Mouse (Mus musculus) kidney, adult 2 months (tissue): ENCODE results near the gene Nceh1. TPM values are rescaled to one million over a fixed set of nuclear protein-coding genes. Genes with fewer than 3 reads are reported as not detected.

Source experiments
- DNase-seq: peaks from one replicate; pipeline ENCODE4 v3.0.0; 2021
- H3K27ac ChIP-seq: fragments of 200-500 bp; 2 replicates; pipeline ENCODE4 v1.5.1; 2012; ENCODE audit warnings: low read depth, low read length, control low read depth, inconsistent platforms; ENCODE audit not compliant: insufficient read depth
- H3K27me3 ChIP-seq: fragments of 200-500 bp; replicated peaks from 2 replicates; pipeline ENCODE4 v1.6.1; 2012; ENCODE audit warnings: mild to moderate bottlenecking, moderate library complexity, low read length, inconsistent platforms; ENCODE audit not compliant: control insufficient read depth, insufficient read depth
- H3K36me3 ChIP-seq: fragments of 200-500 bp; 2 replicates; pipeline ENCODE4 v1.6.1; 2012; ENCODE audit warnings: mild to moderate bottlenecking, moderate library complexity, low read length, inconsistent platforms; ENCODE audit not compliant: control insufficient read depth, insufficient read depth
- H3K4me1 ChIP-seq: fragments of 200-500 bp; 2 replicates; pipeline ENCODE4 v1.6.1; 2011; ENCODE audit warnings: low read length; ENCODE audit not compliant: control insufficient read depth, insufficient read depth
- H3K4me3 ChIP-seq: fragments of 200-500 bp; 2 replicates; pipeline ENCODE4 v1.5.1; 2011; ENCODE audit warnings: mild to moderate bottlenecking, low read depth, low read length, control low read depth; ENCODE audit not compliant: insufficient read depth
- CTCF ChIP-seq: fragments of 200-500 bp; conservative IDR thresholded peaks from 2 replicates; pipeline ENCODE4 v1.5.1; 2011; ENCODE audit warnings: low read depth, mild to moderate bottlenecking, control low read depth, low read length, moderate library complexity, mixed read lengths; ENCODE audit not compliant: insufficient read depth, insufficient read length
- POLR2A ChIP-seq: fragments of 200-500 bp; IDR thresholded peaks from one replicate; pipeline ENCODE4 v1.6.1; 2011; ENCODE audit warnings: low read depth, low read length, control low read depth
- WGBS: fragments of 180-500 bp; shearing (Covaris S2); methylation state at CpG from one replicate; pipeline ENCODE4 v1.1.7; 2018; 5-methylcytosine and 5-hydroxymethylcytosine counted together
- polyA plus RNA-seq: library from polyadenylated mRNA; depleted of rRNA; stranded (reverse); fragments of >200 nt; gene quantifications from 2 replicates; pipeline ENCODE4 v1.2.3, GENCODE M21; 2012

Nceh1 gene
- polyA plus RNA-seq, 1 experiment, result 141 TPM

DNA sequence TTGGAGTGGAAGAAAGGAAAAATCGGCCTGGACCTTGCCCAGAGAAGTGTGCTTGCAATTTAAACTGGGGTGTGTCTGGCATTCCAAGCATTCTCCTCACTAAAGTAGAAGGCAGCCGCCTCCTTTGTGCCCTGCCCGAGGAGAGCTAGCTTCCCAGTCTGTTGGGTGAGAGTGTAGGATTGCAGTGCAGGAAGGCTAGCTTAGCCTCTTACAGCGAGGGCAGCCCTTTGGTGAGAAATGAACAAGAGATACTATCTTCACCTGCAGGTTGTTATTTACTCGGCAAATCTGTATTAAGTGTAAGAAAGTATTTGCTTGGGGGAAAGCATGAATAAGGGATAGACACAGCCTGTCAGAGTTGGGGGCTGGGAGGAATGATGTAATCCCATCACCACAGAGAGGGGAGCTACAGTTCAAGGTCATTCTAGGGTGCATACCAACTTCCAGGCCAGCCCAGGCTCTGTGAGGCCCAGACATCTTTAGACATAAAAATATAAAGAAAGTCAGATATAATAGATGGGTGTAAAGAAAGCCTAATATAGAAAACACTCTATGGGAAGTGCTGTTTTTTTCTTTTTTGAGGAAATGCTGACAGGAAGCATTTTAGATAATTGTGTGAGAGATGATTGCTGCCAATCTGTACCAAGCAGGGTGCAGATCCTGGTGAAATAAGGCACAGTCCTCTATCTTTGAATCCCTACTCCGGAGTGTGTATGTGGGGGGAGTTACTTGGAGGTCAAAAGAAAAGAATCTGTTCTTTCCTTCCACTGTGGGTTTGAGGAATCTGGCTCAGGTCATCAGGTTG is 27.5 kb upstream of the Nceh1 start:
- Histone ChIP-seq H3K27me3 (no peaks in the 10 kb centered on the region), H3K4me3 (no peak overlapping the region), H3K36me3 (no peaks in the 10 kb centered on the region), H3K4me1 (peaks cover 8% of the 10 kb centered on the region; the same call in 1 of the 2 replicates), H3K27ac (peak overlapping the region; percentile 49)
- TF ChIP-seq POLR2A, result no peak
- no peak for TF ChIP-seq CTCF
- 16% methylated on average over 6 of the region's 6 CpGs for WGBS
- DNase-seq, result peak; percentile 89

DNA sequence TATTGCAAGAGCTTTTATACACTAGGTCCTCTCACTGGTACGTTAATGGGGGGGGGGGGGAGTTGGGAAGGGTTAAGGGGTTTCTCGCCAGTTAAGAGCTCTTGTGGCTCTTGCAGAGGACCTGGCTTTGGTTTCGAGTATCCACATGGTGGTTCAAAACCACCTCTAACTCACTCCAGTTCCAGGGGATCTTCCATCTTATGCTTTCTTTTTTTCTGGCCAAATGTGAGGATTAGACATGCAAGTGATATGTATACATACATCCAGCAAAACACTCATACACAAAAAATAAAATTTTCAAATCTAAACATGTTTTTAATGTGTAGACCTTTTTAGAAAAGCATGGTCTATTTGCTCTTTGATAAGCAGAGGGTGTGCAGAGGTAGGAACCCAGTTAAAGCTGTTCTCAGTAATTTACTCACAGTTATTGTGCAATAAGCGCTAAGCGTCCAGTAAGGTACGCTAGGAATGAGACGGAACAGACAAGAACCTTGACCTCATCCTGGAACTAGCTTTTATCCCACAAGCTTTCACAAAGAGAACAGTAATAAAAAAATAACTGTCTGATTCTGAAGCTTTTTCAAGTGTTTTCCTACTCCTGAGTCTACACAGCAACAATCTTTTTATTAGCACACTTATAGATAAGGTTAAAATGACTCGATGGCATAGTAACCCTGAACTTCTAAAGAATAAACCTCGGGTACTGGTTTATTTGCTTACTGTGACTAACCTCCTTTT is 26.7 kb upstream of the Nceh1 start:
- peak; percentile 71 for DNase-seq
- Histone ChIP-seq H3K27ac (no peak overlapping the region), H3K27me3 (no peaks in the 10 kb centered on the region), H3K4me3 (no peak overlapping the region), H3K36me3 (no peaks in the 10 kb centered on the region), H3K4me1 (peaks cover 8% of the 10 kb centered on the region; the same call in 1 of the 2 replicates)
- TF ChIP-seq CTCF, result no peak
- no peak for TF ChIP-seq POLR2A
- WGBS, result 48% methylated on average over 9 of the region's 9 CpGs

DNA sequence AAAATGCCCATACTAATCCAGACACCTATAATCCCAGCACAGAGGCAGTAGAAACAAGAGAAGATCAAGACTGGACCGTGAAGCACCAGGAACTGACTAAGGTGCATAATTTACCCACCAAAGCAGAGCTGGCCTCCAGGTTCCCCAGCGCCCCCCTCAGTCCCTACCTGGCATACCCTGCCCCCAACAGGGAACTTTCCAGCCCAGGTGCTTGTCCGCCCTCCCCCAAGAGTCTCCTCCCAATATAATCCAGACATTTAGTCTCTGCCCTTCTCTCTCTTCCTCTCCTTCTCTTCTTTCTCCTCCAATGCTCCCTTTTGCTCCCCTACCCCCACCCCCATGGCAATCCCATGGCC is 26.2 kb upstream of the Nceh1 start:
- H3K36me3 ChIP-seq, result no peaks in the 10 kb centered on the region
- 70% methylated on average over 3 of the region's 3 CpGs for WGBS
- TF ChIP-seq POLR2A (no peak), CTCF (no peak)
- H3K4me1 ChIP-seq, result peaks cover 13% of the 10 kb centered on the region
- H3K27me3 ChIP-seq, result no peaks in the 10 kb centered on the region
- H3K27ac ChIP-seq, result no peak overlapping the region
- no peak for DNase-seq
- H3K4me3 ChIP-seq, result no peak overlapping the region

DNA sequence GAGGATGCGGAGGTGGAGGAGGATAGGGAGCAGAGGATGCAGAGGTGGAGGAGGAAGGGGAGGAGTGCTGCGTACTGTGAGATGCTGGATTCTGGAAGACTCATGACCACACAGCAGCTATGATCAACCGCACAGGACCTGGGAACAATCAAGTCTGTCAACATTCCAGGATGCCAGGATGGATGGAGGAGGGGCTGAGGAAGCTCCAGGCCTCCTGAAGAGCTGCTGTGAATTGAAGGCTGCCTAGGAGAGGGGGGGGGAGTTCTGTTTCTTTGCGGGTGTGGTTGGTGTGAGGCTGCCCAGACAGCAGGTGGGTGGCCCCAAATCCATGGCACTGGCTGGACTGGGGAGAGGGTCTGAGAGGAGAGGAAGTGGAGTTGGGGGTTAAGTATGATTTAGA is 23.9 kb upstream of the Nceh1 start:
- Histone ChIP-seq H3K36me3 (no peaks in the 10 kb centered on the region), H3K4me3 (no peak overlapping the region), H3K27me3 (no peaks in the 10 kb centered on the region), H3K27ac (no peak overlapping the region), H3K4me1 (peaks cover 16% of the 10 kb centered on the region)
- no peak for DNase-seq
- 68% methylated on average over 4 of the region's 4 CpGs for WGBS
- TF ChIP-seq CTCF, result no peak
- TF ChIP-seq POLR2A, result no peak

- H3K4me1 ChIP-seq, result peaks cover 8% of the 10 kb centered on the region
- 48% methylated on average over 6 of the region's 6 CpGs for WGBS
- H3K36me3 ChIP-seq, result no peaks in the 10 kb centered on the region
- DNase-seq, result peak; percentile 57
- no peak for TF ChIP-seq POLR2A
- no peak for TF ChIP-seq CTCF
- H3K27ac ChIP-seq, result peak overlapping the region; percentile 88
- H3K4me3 ChIP-seq, result no peak overlapping the region
- no peaks in the 10 kb centered on the region for H3K27me3 ChIP-seq
Observed at GRCm38 (mm10) chr3:27161645-27162409, 20.9 kb upstream of the Nceh1 start.

- Histone ChIP-seq H3K27ac (peak overlapping the region; percentile 88), H3K4me1 (peaks cover 8% of the 10 kb centered on the region), H3K36me3 (no peaks in the 10 kb centered on the region), H3K4me3 (no peak overlapping the region), H3K27me3 (no peaks in the 10 kb centered on the region)
- WGBS, result 53% methylated on average over 2 of the region's 2 CpGs
- TF ChIP-seq CTCF (no peak), POLR2A (no peak)
- DNase-seq, result no peak
Observed at GRCm38 (mm10) chr3:27162410-27162804, 20.4 kb upstream of the Nceh1 start.
